Mouse (Mus musculus) heart, embryonic 11.5 days (tissue): ENCODE measurements around the gene Clock. TPM values are rescaled to one million over a fixed set of nuclear protein-coding genes. Genes with fewer than 3 reads are reported as not detected.

Experiments used
- ATAC-seq: fragments of 200-750 bp; cut with Nextera tagmentation; replicated peaks from 2 replicates; pipeline ENCODE4 v1.8.0; 2017; ENCODE audit warnings: moderate library complexity; ENCODE audit not compliant: insufficient number of reproducible peaks, low FRiP score, low TSS enrichment
- H3K27ac ChIP-seq: fragments of 300-500 bp; sonication (generic); 2 replicates; pipeline ENCODE4 v1.5.1; 2014; ENCODE audit warnings: mild to moderate bottlenecking, low read depth, low read length
- H3K27me3 ChIP-seq: fragments of 300-500 bp; sonication (generic); 2 replicates; pipeline ENCODE4 v1.6.1; 2014; ENCODE audit warnings: mild to moderate bottlenecking, low read length, mixed read lengths; ENCODE audit not compliant: control insufficient read depth, insufficient read depth
- H3K36me3 ChIP-seq: fragments of 300-500 bp; sonication (generic); 2 replicates; pipeline ENCODE4 v1.6.1; 2014; ENCODE audit warnings: mild to moderate bottlenecking, low read length, moderate library complexity, mixed read lengths; ENCODE audit not compliant: control insufficient read depth, insufficient read depth
- H3K4me1 ChIP-seq: fragments of 300-500 bp; sonication (generic); 2 replicates; pipeline ENCODE4 v1.6.1; 2014; ENCODE audit warnings: low read length; ENCODE audit not compliant: control insufficient read depth, insufficient read depth
- H3K4me2 ChIP-seq: fragments of 300-500 bp; sonication (generic); 2 replicates; pipeline ENCODE4 v1.6.1; 2014; ENCODE audit warnings: mild to moderate bottlenecking, moderate library complexity
- H3K4me3 ChIP-seq: fragments of 300-500 bp; sonication (generic); 2 replicates; pipeline ENCODE4 v1.5.1; 2014; ENCODE audit warnings: low read depth, low read length
- H3K9ac ChIP-seq: fragments of 300-500 bp; sonication (generic); 2 replicates; pipeline ENCODE4 v1.6.1; 2014; ENCODE audit warnings: mild to moderate bottlenecking, low read depth, low read length, moderate library complexity
- H3K9me3 ChIP-seq: fragments of 300-500 bp; sonication (generic); replicated peaks from 2 replicates; pipeline ENCODE4 v1.6.1; 2016; ENCODE audit warnings: low read length; ENCODE audit not compliant: control insufficient read depth
- WGBS: fragments of 180-500 bp; shearing (Covaris S2); extraction: QIAGEN DNeasy Blood & Tissue Kit; methylation state at CpG from one replicate; pipeline ENCODE4 v1.1.7; 2014; ENCODE audit not compliant: insufficient replicate concordance; 5-methylcytosine and 5-hydroxymethylcytosine counted together
- polyA plus RNA-seq: library from polyadenylated mRNA; unstranded; fragments of >200 nt; fragmentation: Nextera tagmentation; extraction: Ambion mirVana; gene quantifications from 2 replicates; pipeline ENCODE4 v1.2.1, GENCODE M21; 2014

Gene Clock
- polyA plus RNA-seq, 1 experiment from 2014 or later, result 12.1 TPM

DNA sequence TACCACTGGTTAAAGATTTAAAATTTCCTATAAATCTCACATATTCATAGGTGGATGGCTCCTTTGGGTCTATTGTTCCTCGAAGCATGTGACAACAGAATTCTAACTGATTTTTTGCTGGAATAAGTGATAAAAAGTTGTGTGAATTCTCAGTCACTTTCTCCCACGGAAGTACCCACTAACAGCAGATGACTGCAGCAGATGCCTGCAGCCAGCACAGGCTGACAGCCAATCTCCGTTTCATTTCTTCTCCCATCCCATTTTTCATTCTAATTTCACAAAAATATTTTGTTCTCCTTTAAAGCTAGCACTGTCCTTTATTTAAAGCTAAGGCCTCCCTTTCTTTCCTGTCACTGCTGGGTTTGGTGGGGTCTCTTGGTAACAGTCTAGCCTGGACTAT, 59.2 kb downstream of the Clock start:
- Histone ChIP-seq H3K9me3 (no peaks in the 10 kb centered on the region), H3K27me3 (no peaks in the 10 kb centered on the region), H3K27ac (no peak overlapping the region), H3K4me3 (no peak overlapping the region), H3K9ac (no peak overlapping the region), H3K4me1 (no peaks in the 10 kb centered on the region), H3K36me3 (peaks cover 3% of the 10 kb centered on the region; the same call in 1 of the 2 replicates), H3K4me2 (no peak overlapping the region)
- 85% methylated on average over 3 of the region's 3 CpGs for WGBS
- ATAC-seq, result no peak

DNA sequence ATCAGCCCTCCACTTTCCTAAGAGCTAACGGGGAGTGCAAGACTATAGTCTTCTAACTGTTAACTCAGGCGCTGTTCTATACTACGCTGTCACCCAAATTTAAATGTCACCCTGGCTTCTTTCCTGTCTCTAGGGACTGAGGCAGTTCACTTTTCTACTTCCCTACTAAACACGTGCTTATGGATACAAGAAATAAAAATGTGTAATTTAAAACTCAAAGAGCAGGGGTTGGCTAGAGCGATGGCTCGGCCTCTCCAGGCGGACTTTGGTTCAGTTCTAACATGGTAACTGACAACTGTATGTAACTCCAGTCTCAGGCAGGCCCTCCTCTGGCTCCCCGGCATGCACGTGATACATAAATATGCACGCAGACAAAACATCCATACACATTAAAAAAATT, 60.2 kb downstream of the Clock start:
- H3K9ac ChIP-seq, result no peak overlapping the region
- peaks cover 7% of the 10 kb centered on the region; the same call in 1 of the 2 replicates for H3K36me3 ChIP-seq
- H3K4me2 ChIP-seq, result no peak overlapping the region
- no peaks in the 10 kb centered on the region for H3K9me3 ChIP-seq
- WGBS, result 91% methylated on average over 10 of the region's 10 CpGs
- H3K27ac ChIP-seq, result no peak overlapping the region
- H3K27me3 ChIP-seq, result no peaks in the 10 kb centered on the region
- no peak overlapping the region for H3K4me3 ChIP-seq
- no peak for ATAC-seq
- no peaks in the 10 kb centered on the region for H3K4me1 ChIP-seq

DNA sequence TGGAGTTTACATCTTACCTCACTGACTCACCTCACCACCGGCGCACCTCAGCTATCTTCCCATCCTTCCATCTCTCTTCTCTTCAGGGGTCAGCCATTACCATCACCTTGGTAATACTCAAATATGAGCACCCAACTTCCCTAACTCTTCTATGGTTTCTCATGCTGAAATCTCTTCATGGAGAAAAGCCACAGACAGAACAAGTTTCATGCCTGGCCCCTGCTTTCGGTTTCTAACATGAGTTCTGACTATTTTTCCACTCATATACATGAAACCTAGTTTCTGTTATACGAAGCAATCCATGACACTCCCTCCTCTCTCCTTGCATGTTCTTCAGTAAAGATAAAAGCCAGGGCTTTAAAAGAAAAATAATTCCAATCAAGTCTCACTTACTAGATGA, 60.7 kb downstream of the Clock start:
- Histone ChIP-seq H3K36me3 (peaks cover 7% of the 10 kb centered on the region; the same call in 1 of the 2 replicates), H3K4me1 (no peaks in the 10 kb centered on the region), H3K27me3 (no peaks in the 10 kb centered on the region), H3K27ac (no peak overlapping the region), H3K9ac (no peak overlapping the region), H3K4me2 (no peak overlapping the region), H3K9me3 (no peaks in the 10 kb centered on the region), H3K4me3 (no peak overlapping the region)
- no peak for ATAC-seq
- WGBS, result 91% methylated on average over 4 of the region's 4 CpGs

DNA sequence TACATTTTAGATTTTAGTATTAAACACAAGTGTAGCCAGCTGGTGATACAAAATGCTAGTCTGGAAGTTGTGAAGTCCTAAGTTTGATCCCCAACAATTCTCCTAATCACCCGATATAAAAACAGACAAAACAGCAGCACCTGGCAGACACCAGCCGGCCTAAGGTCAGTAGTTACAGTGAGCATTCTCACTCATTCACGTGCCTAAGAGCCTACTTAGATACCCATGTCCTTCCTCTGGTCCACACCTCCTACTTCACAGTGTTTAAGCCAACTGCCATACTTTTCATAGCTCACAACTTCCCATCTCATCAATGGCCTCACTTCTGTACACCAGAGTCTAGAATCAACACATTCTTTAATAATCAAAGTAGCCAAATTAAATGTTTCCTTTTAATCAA, 61.3 kb downstream of the Clock start:
- no peak for ATAC-seq
- no peak overlapping the region for H3K4me3 ChIP-seq
- WGBS, result 86% methylated on average over 3 of the region's 3 CpGs

DNA sequence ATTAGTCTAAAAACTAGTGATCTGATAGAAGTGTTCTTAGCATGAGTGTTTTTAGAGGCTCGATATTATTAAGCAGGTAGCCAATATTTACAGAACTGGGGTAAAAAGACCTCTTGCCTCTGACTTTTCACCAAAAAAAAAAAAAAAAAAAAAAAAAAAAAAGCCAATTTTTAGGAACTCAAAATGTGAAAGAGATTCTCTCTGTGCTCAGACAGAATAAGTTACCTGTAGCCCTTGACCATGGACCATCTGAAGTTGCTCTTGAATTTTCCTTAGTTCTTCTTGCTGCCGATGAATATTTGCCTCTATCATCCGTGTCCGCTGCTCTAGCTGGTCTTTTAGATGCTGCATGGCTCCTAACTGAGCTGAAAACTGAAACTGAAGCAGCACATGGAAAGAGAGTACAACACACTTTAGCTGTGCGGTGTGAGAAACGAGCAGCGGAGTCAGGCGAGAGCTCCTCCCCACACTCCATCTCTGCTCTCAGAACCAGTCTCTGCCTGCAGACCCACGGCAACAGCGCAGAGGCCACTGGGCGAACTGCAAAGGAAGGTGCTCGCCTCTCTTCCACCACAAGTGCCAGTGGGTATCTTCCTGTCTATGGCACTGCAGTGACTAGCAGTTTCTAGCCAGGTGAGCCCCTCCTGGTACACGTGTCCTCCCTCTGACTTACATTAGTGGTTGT, 73.3 kb downstream of the Clock start:
- no peak overlapping the region for H3K4me3 ChIP-seq
- no peaks in the 10 kb centered on the region for H3K27me3 ChIP-seq
- 83% methylated on average over 13 of the region's 13 CpGs for WGBS
- no peaks in the 10 kb centered on the region for H3K4me1 ChIP-seq
- no peak for ATAC-seq
- H3K9ac ChIP-seq, result no peak overlapping the region
- H3K4me2 ChIP-seq, result no peak overlapping the region
- H3K9me3 ChIP-seq, result no peaks in the 10 kb centered on the region
- H3K36me3 ChIP-seq, result peaks cover 19% of the 10 kb centered on the region
- H3K27ac ChIP-seq, result no peak overlapping the region

More for the DNA sequence above, 61.3 kb downstream of the Clock start:
- Histone ChIP-seq H3K4me2 (no peak overlapping the region), H3K9me3 (no peaks in the 10 kb centered on the region), H3K27ac (no peak overlapping the region), H3K27me3 (no peaks in the 10 kb centered on the region), H3K36me3 (peaks cover 7% of the 10 kb centered on the region; the same call in 1 of the 2 replicates), H3K4me1 (no peaks in the 10 kb centered on the region), H3K9ac (no peak overlapping the region)

DNA sequence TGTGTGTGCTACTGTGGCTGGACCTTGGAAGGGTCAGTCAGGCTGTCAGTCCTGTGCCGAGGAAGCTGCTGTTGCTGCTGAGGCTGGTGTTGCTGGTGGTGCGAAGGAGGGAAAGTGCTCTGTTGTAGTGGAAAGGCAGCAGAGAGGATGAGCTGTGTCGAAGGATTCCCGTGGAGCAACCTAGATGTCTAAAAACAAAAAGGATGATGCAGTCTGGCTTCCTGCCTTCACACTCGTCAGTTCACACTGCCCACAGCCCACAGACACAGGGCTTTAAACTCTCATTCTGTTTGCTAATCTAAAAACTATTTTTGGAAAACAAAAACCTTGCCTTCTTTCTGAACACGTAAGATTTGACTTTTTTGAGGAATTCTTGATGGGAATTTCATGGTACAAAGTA, 87.9 kb downstream of the Clock start:
- ATAC-seq, result no peak
- no peak overlapping the region for H3K4me3 ChIP-seq
- no peaks in the 10 kb centered on the region for H3K27me3 ChIP-seq
- H3K4me2 ChIP-seq, result no peak overlapping the region
- H3K4me1 ChIP-seq, result no peaks in the 10 kb centered on the region
- WGBS, result 62% methylated on average over 6 of the region's 6 CpGs
- H3K9ac ChIP-seq, result no peak overlapping the region
- no peaks in the 10 kb centered on the region for H3K9me3 ChIP-seq
- H3K36me3 ChIP-seq, result no peaks in the 10 kb centered on the region
- H3K27ac ChIP-seq, result no peak overlapping the region

DNA sequence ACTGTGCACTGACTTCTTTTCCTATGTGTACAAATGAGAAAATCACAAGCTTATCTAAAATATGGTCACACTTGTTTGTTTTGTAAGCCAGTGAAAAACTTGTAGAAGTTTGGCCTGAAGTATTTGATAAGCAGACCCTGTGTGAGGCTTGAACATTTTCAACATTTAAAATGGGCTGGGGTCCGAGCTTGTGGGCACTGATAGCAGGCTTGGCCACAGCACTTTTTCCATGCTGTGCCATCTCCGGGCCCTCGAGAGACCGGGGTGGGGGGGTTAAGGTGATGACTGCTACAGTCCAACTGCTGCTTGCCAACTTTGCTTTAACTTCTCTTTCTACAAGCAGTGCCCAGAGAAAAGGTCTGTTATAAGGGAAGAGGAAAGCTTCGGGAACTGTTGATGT, 96.5 kb downstream of the Clock start:
- WGBS, result 81% methylated on average over 5 of the region's 5 CpGs

DNA sequence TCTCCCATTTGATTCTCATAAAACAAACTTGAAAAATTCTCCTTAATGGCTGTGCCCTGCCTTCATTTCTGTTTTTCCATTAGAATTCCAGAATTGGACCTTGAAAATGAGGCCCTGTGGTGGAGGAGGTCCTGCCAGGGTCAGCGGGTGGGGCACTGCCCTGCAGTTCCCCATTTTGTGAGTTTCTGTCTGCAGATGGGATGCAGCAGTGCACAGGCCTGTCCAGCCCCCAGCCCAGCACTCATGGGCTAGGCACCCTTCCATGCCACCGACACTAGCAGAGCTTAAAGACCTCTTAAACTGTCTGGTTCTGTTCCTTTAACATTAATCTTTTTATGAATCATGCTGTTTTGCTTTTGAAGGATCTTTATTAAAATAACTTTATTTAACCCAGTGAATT, 98.7 kb downstream of the Clock start:
- no peak overlapping the region for H3K9ac ChIP-seq
- no peaks in the 10 kb centered on the region for H3K9me3 ChIP-seq
- no peak overlapping the region for H3K4me3 ChIP-seq
- no peak for ATAC-seq
- H3K27ac ChIP-seq, result no peak overlapping the region
- WGBS, result 96% methylated on average over 2 of the region's 2 CpGs
- no peak overlapping the region for H3K4me2 ChIP-seq
- no peaks in the 10 kb centered on the region for H3K27me3 ChIP-seq
- peaks cover 23% of the 10 kb centered on the region for H3K36me3 ChIP-seq
- no peaks in the 10 kb centered on the region; the same call in 1 of the 2 replicates for H3K4me1 ChIP-seq

More for the DNA sequence above, 96.5 kb downstream of the Clock start:
- H3K4me2 ChIP-seq, result no peak overlapping the region
- H3K27ac ChIP-seq, result no peak overlapping the region
- H3K4me1 ChIP-seq, result no peaks in the 10 kb centered on the region; the same call in 1 of the 2 replicates
- no peaks in the 10 kb centered on the region for H3K9me3 ChIP-seq
- H3K27me3 ChIP-seq, result no peaks in the 10 kb centered on the region
- no peak overlapping the region for H3K4me3 ChIP-seq
- H3K9ac ChIP-seq, result no peak overlapping the region
- peaks cover 26% of the 10 kb centered on the region for H3K36me3 ChIP-seq
- ATAC-seq, result no peak

DNA sequence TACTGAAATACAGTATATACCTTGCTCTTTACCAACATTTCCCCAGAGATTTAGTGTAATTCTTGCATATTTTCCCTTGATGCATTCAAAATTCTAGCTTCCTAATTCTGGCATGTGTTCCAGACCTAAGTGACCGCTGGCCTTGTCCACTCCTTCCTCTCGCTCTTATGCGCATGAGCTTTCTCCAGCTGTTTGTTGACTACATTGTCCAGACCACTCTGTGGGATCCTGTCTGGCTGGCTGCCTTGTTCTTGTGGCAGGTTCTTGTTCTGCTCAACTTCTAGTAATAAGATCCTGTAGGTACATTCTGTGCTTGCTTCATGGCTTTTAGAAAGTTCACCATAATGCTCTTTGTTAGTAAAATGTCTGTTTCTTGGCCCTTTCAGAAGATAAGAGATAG, 101.4 kb downstream of the Clock start:
- peaks cover 29% of the 10 kb centered on the region for H3K36me3 ChIP-seq
- no peaks in the 10 kb centered on the region; the same call in 1 of the 2 replicates for H3K4me1 ChIP-seq
- H3K4me3 ChIP-seq, result no peak overlapping the region
- no peak overlapping the region for H3K4me2 ChIP-seq
- H3K27me3 ChIP-seq, result no peaks in the 10 kb centered on the region
- H3K9me3 ChIP-seq, result no peaks in the 10 kb centered on the region
- H3K9ac ChIP-seq, result no peak overlapping the region
- H3K27ac ChIP-seq, result no peak overlapping the region
- ATAC-seq, result no peak
- WGBS, result 81% methylated on average over 3 of the region's 3 CpGs
